Mouse (Mus musculus): ENCODE measurements around the gene Rap1gap. TPM values are rescaled to one million over a fixed set of nuclear protein-coding genes. Genes with fewer than 3 reads are reported as not detected.

Gene Rap1gap
- polyA plus RNA-seq, 1 experiment: 109 TPM

- DNase-seq (ENCODE audit: low read depth): no peak
- TF ChIP-seq CTCF (IDR thresholded peaks at IDR 0.05; ENCODE audit: borderline replicate concordance, extremely low read depth, insufficient read depth, insufficient read length) (no peak), POLR2A (IDR thresholded peaks at IDR 0.05; ENCODE audit: borderline replicate concordance, extremely low read depth, insufficient read depth, insufficient read length, poor library complexity, severe bottlenecking) (no peak)
These were observed 18.3 kb upstream of the Rap1gap start for GRCm38 (mm10) chr4:137646262-137646661.

GRCm38 (mm10) chr4:137647648-137648047, 16.9 kb upstream of the Rap1gap start:
- TF ChIP-seq POLR2A (IDR thresholded peaks at IDR 0.05; ENCODE audit: borderline replicate concordance, extremely low read depth, insufficient read depth, insufficient read length, poor library complexity, severe bottlenecking) (no peak), CTCF (IDR thresholded peaks at IDR 0.05; ENCODE audit: borderline replicate concordance, extremely low read depth, insufficient read depth, insufficient read length) (no peak)
- DNase-seq (ENCODE audit: low read depth): no peak

GRCm38 (mm10) chr4:137648230-137648629, 16.3 kb upstream of the Rap1gap start:
- TF ChIP-seq CTCF (IDR thresholded peaks at IDR 0.05; ENCODE audit: borderline replicate concordance, extremely low read depth, insufficient read depth, insufficient read length): no peak
- no peak for TF ChIP-seq POLR2A (IDR thresholded peaks at IDR 0.05; ENCODE audit: borderline replicate concordance, extremely low read depth, insufficient read depth, insufficient read length, poor library complexity, severe bottlenecking)
- DNase-seq (ENCODE audit: low read depth): peak; percentile 28

- no peak for DNase-seq (ENCODE audit: low read depth)
- no peak for TF ChIP-seq POLR2A (IDR thresholded peaks at IDR 0.05; ENCODE audit: borderline replicate concordance, extremely low read depth, insufficient read depth, insufficient read length, poor library complexity, severe bottlenecking)
These were observed 13.6 kb upstream of the Rap1gap start for GRCm38 (mm10) chr4:137650912-137651311.

- TF ChIP-seq CTCF (IDR thresholded peaks at IDR 0.05; ENCODE audit: borderline replicate concordance, extremely low read depth, insufficient read depth, insufficient read length) (no peak), POLR2A (IDR thresholded peaks at IDR 0.05; ENCODE audit: borderline replicate concordance, extremely low read depth, insufficient read depth, insufficient read length, poor library complexity, severe bottlenecking) (no peak)
- DNase-seq (ENCODE audit: low read depth): no peak
These were observed 11.6 kb upstream of the Rap1gap start for GRCm38 (mm10) chr4:137652835-137653346.

GRCm38 (mm10) chr4:137655241-137656031, 9.1 kb upstream of the Rap1gap start:
- TF ChIP-seq POLR2A (IDR thresholded peaks at IDR 0.05; ENCODE audit: borderline replicate concordance, extremely low read depth, insufficient read depth, insufficient read length, poor library complexity, severe bottlenecking): no peak
- no peak for TF ChIP-seq CTCF (IDR thresholded peaks at IDR 0.05; ENCODE audit: borderline replicate concordance, extremely low read depth, insufficient read depth, insufficient read length)
- no peak for DNase-seq (ENCODE audit: low read depth)

GRCm38 (mm10) chr4:137657674-137658073, 6.9 kb upstream of the Rap1gap start:
- TF ChIP-seq POLR2A (IDR thresholded peaks at IDR 0.05; ENCODE audit: borderline replicate concordance, extremely low read depth, insufficient read depth, insufficient read length, poor library complexity, severe bottlenecking) (no peak), CTCF (IDR thresholded peaks at IDR 0.05; ENCODE audit: borderline replicate concordance, extremely low read depth, insufficient read depth, insufficient read length) (no peak)
- DNase-seq (ENCODE audit: low read depth): no peak

- TF ChIP-seq CTCF (IDR thresholded peaks at IDR 0.05; ENCODE audit: borderline replicate concordance, extremely low read depth, insufficient read depth, insufficient read length): no peak
- TF ChIP-seq POLR2A (IDR thresholded peaks at IDR 0.05; ENCODE audit: borderline replicate concordance, extremely low read depth, insufficient read depth, insufficient read length, poor library complexity, severe bottlenecking): no peak
- no peak for DNase-seq (ENCODE audit: low read depth)
These were observed 5.0 kb upstream of the Rap1gap start for GRCm38 (mm10) chr4:137659541-137659940.

- DNase-seq (ENCODE audit: low read depth): peak; percentile 28
- TF ChIP-seq CTCF (IDR thresholded peaks at IDR 0.05; ENCODE audit: borderline replicate concordance, extremely low read depth, insufficient read depth, insufficient read length) (no peak), POLR2A (IDR thresholded peaks at IDR 0.05; ENCODE audit: borderline replicate concordance, extremely low read depth, insufficient read depth, insufficient read length, poor library complexity, severe bottlenecking) (no peak)
These were observed 4.0 kb upstream of the Rap1gap start for GRCm38 (mm10) chr4:137660364-137661077.

- TF ChIP-seq CTCF (IDR thresholded peaks at IDR 0.05; ENCODE audit: borderline replicate concordance, extremely low read depth, insufficient read depth, insufficient read length) (no peak), POLR2A (IDR thresholded peaks at IDR 0.05; ENCODE audit: borderline replicate concordance, extremely low read depth, insufficient read depth, insufficient read length, poor library complexity, severe bottlenecking) (no peak)
- DNase-seq (ENCODE audit: low read depth): peak; percentile 22
These were observed 3.5 kb upstream of the Rap1gap start for GRCm38 (mm10) chr4:137661078-137661450.

GRCm38 (mm10) chr4:137661547-137661946, 3.0 kb upstream of the Rap1gap start:
- DNase-seq (ENCODE audit: low read depth): peak; percentile 66
- TF ChIP-seq POLR2A (IDR thresholded peaks at IDR 0.05; ENCODE audit: borderline replicate concordance, extremely low read depth, insufficient read depth, insufficient read length, poor library complexity, severe bottlenecking) (no peak), CTCF (IDR thresholded peaks at IDR 0.05; ENCODE audit: borderline replicate concordance, extremely low read depth, insufficient read depth, insufficient read length) (no peak)
